ENCODE assay signal across 7 mouse cellular contexts in genomic region chr19:25610411-25611111, GRCm38 (mm10). TPM values are rescaled to one million over a fixed set of nuclear protein-coding genes. Genes with fewer than 3 reads are reported as not detected.
DNase-seq lines count a peak whose midpoint lies in the region; ATAC-seq lines count a peak whose summit lies in the region.

No protein-coding gene starts in this region.

- ATAC-seq in liver, embryonic 11.5 days (replicated peaks; ENCODE audit: low FRiP score) = no peak
- peak; percentile 70 for ATAC-seq in embryonic facial prominence, embryonic 13.5 days (ENCODE audit: insufficient number of reproducible peaks, insufficient read depth, low FRiP score, low TSS enrichment, low read depth)
- ATAC-seq in hindbrain, embryonic 13.5 days (ENCODE audit: low FRiP score) = no peak; the same call in 1 of the 2 replicates
- ATAC-seq in midbrain, embryonic 11.5 days (ENCODE audit: low FRiP score) = peak; percentile 45; the same call in 1 of the 2 replicates
- ATAC-seq in inflammation-experienced regulatory T-cells, adult 6 months = no peak

- H3K4me1 ChIP-seq in liver, embryonic 11.5 days (replicated peaks; ENCODE audit: control insufficient read depth, insufficient read depth, low read length) = peaks cover 6% of the 10 kb centered on the region; the same call in 1 of the 2 replicates
- peaks cover 24% of the 10 kb centered on the region for H3K4me1 ChIP-seq in embryonic facial prominence, embryonic 13.5 days
- peaks cover 22% of the 10 kb centered on the region for H3K4me1 ChIP-seq in hindbrain, embryonic 13.5 days (replicated peaks)
- H3K4me1 ChIP-seq in midbrain, embryonic 11.5 days (ENCODE audit: control insufficient read depth, insufficient read depth, low read length) = peaks cover 30% of the 10 kb centered on the region

- peak; percentile 48 for DNase-seq in liver, embryonic 11.5 days (ENCODE audit: low spot score)
- no peak for DNase-seq in liver
- no peak for DNase-seq in midbrain, embryonic 11.5 days (ENCODE audit: low spot score, missing footprints)
- no peak for DNase-seq in urinary bladder, postnatal 36 days (ENCODE audit: low spot score in 2 of 2)

- WGBS in liver, embryonic 11.5 days = under 1% methylated on average over 62 of the region's 71 CpGs
- under 1% methylated on average over 66 of the region's 71 CpGs for WGBS in embryonic facial prominence, embryonic 13.5 days
- under 1% methylated on average over 61 of the region's 71 CpGs for WGBS in hindbrain, embryonic 13.5 days
- WGBS in midbrain, embryonic 11.5 days = under 1% methylated on average over 65 of the region's 71 CpGs

- H3K9me3 ChIP-seq in liver, embryonic 11.5 days (ENCODE audit: control insufficient read depth, low read length) = no peaks in the 10 kb centered on the region
- no peaks in the 10 kb centered on the region for H3K9me3 ChIP-seq in embryonic facial prominence, embryonic 13.5 days
- H3K9me3 ChIP-seq in hindbrain, embryonic 13.5 days = no peaks in the 10 kb centered on the region
- no peaks in the 10 kb centered on the region for H3K9me3 ChIP-seq in midbrain, embryonic 11.5 days (ENCODE audit: control insufficient read depth, low read length)

- H3K36me3 ChIP-seq in liver, embryonic 11.5 days (ENCODE audit: control insufficient read depth, insufficient read depth, low read length) = no peaks in the 10 kb centered on the region
- H3K36me3 ChIP-seq in embryonic facial prominence, embryonic 13.5 days = no peaks in the 10 kb centered on the region
- no peaks in the 10 kb centered on the region for H3K36me3 ChIP-seq in hindbrain, embryonic 13.5 days
- H3K36me3 ChIP-seq in midbrain, embryonic 11.5 days (ENCODE audit: control insufficient read depth, insufficient read depth, low read length) = no peaks in the 10 kb centered on the region

- no peak overlapping the region for H3K27ac ChIP-seq in liver, embryonic 11.5 days (ENCODE audit: low read depth, low read length)
- H3K27ac ChIP-seq in embryonic facial prominence, embryonic 13.5 days = peak overlapping the region; percentile 66
- H3K27ac ChIP-seq in hindbrain, embryonic 13.5 days = no peak overlapping the region
- H3K27ac ChIP-seq in midbrain, embryonic 11.5 days (ENCODE audit: low read depth, low read length) = no peak overlapping the region

- peak overlapping the region; percentile 39 for H3K4me3 ChIP-seq in liver, embryonic 11.5 days (ENCODE audit: low read depth, low read length)
- peak overlapping the region; percentile 45 for H3K4me3 ChIP-seq in embryonic facial prominence, embryonic 13.5 days
- peak overlapping the region; percentile 26 for H3K4me3 ChIP-seq in hindbrain, embryonic 13.5 days
- peak overlapping the region; percentile 36 for H3K4me3 ChIP-seq in midbrain, embryonic 11.5 days (ENCODE audit: low read depth, low read length)

- H3K9ac ChIP-seq in liver, embryonic 11.5 days (ENCODE audit: low read depth, low read length) = no peak overlapping the region
- peak overlapping the region; percentile 66 for H3K9ac ChIP-seq in embryonic facial prominence, embryonic 13.5 days
- H3K9ac ChIP-seq in hindbrain, embryonic 13.5 days = peak overlapping the region; percentile 24; the same call in 1 of the 2 replicates
- peak overlapping the region; percentile 48 for H3K9ac ChIP-seq in midbrain, embryonic 11.5 days (ENCODE audit: low read length)

- peaks cover 99% of the 10 kb centered on the region for H3K27me3 ChIP-seq in liver, embryonic 11.5 days (replicated peaks; ENCODE audit: control insufficient read depth, insufficient read depth, low read length)
- H3K27me3 ChIP-seq in embryonic facial prominence, embryonic 13.5 days = peaks cover 100% of the 10 kb centered on the region
- peaks cover 99% of the 10 kb centered on the region for H3K27me3 ChIP-seq in hindbrain, embryonic 13.5 days
- peaks cover 98% of the 10 kb centered on the region for H3K27me3 ChIP-seq in midbrain, embryonic 11.5 days (ENCODE audit: control insufficient read depth, insufficient read depth, low read length)

- peak overlapping the region; percentile 62 for H3K4me2 ChIP-seq in liver, embryonic 11.5 days
- peak overlapping the region; percentile 64 for H3K4me2 ChIP-seq in embryonic facial prominence, embryonic 13.5 days
- H3K4me2 ChIP-seq in hindbrain, embryonic 13.5 days = peak overlapping the region; percentile 47
- H3K4me2 ChIP-seq in midbrain, embryonic 11.5 days = peak overlapping the region; percentile 64

RNA-seq across cellular contexts. Expression of gene Dmrt3, which starts 0.5 kb away (rescaled TPM):
- polyA plus RNA-seq in liver, embryonic 11.5 days (2014; fragmentation: Nextera tagmentation; extraction: Ambion mirVana) = 0.08 TPM in 1 of 2 replicates, not detected in the other
- 1.8 and 2.6 TPM in 2 replicates for polyA plus RNA-seq in embryonic facial prominence, embryonic 13.5 days (2015; fragmentation: Nextera tagmentation; extraction: Ambion mirVana)
- polyA plus RNA-seq in hindbrain, embryonic 13.5 days (2015; fragmentation: Nextera tagmentation; extraction: Ambion mirVana) = 0.32 and 0.54 TPM in 2 replicates
- polyA plus RNA-seq in midbrain, embryonic 11.5 days (2014; fragmentation: Nextera tagmentation; extraction: Ambion mirVana) = 0.43 and 1.3 TPM in 2 replicates
- polyA plus RNA-seq in inflammation-experienced regulatory T-cells, adult 6 months (2017; shearing (Covaris generic)) = not detected

Comparison
In these comparisons a context has a peak if more than half of its experiments do, and no peak if none do; other contexts are left out.
1. ATAC-seq: peak in embryonic facial prominence, embryonic 13.5 days (single experiment) and midbrain, embryonic 11.5 days (single experiment); none in liver, embryonic 11.5 days (single experiment), hindbrain, embryonic 13.5 days (single experiment) and inflammation-experienced regulatory T-cells, adult 6 months (single experiment).
2. Peak in every context shown above with its lines, with median percentiles within 50 percentile points of each other: H3K4me2 ChIP-seq and H3K4me3 ChIP-seq.